Mouse (Mus musculus) lung, adult 2 months (tissue): ENCODE measurements around the gene Qdpr.

ENCODE experiments used
- CTCF ChIP-seq: fragments of 200-500 bp; IDR thresholded peaks from 2 replicates; pipeline ENCODE4 v1.5.1; 2011; ENCODE audit warnings: mild to moderate bottlenecking, low read length, control low read depth; ENCODE audit not compliant: insufficient read depth
- POLR2A ChIP-seq: fragments of 200-500 bp; IDR thresholded peaks from 2 replicates; pipeline ENCODE4 v1.6.1; 2011; ENCODE audit warnings: low read depth, mild to moderate bottlenecking, control low read depth, low read length, borderline replicate concordance; ENCODE audit errors: extremely low read depth

- TF ChIP-seq CTCF (no peak), POLR2A (no peak)
Observed at GRCm38 (mm10) chr5:45454456-45454855, 4.4 kb upstream of the Qdpr start.
